Mouse (Mus musculus) hindbrain, embryonic 13.5 days (tissue): ENCODE data around the gene Krt42. TPM values are rescaled to one million over a fixed set of nuclear protein-coding genes. Genes with fewer than 3 reads are reported as not detected.
"Not testable (repeated sequence)": the region's sequence is repeated elsewhere in the genome, so short reads cannot be mapped to it uniquely, and the experiment has no call there.

Source experiments
- ATAC-seq: fragments of 200-750 bp; cut with Nextera tagmentation; 2 replicates; pipeline ENCODE4 v1.8.0; 2017; ENCODE audit warnings: moderate TSS enrichment; ENCODE audit not compliant: low FRiP score
- H3K27ac ChIP-seq: fragments of 300-500 bp; sonication (generic); 2 replicates; pipeline ENCODE4 v1.5.1; 2015; ENCODE audit warnings: inconsistent platforms, mild to moderate bottlenecking, moderate library complexity
- H3K27me3 ChIP-seq: fragments of 300-500 bp; sonication (generic); 2 replicates; pipeline ENCODE4 v1.6.1; 2015; ENCODE audit warnings: mild to moderate bottlenecking, inconsistent platforms
- H3K36me3 ChIP-seq: fragments of 300-500 bp; sonication (generic); 2 replicates; pipeline ENCODE4 v1.6.1; 2015; ENCODE audit warnings: mild to moderate bottlenecking, inconsistent platforms
- H3K4me1 ChIP-seq: fragments of 300-500 bp; sonication (generic); replicated peaks from 2 replicates; pipeline ENCODE4 v1.6.1; 2015; ENCODE audit warnings: inconsistent platforms
- H3K4me2 ChIP-seq: fragments of 300-500 bp; sonication (generic); 2 replicates; pipeline ENCODE4 v1.6.1; 2015; ENCODE audit warnings: inconsistent platforms, mild to moderate bottlenecking, moderate library complexity
- H3K4me3 ChIP-seq: fragments of 300-500 bp; sonication (generic); 2 replicates; pipeline ENCODE4 v1.5.1; 2015; ENCODE audit warnings: mild to moderate bottlenecking, inconsistent platforms
- H3K9ac ChIP-seq: fragments of 300-500 bp; sonication (generic); 2 replicates; pipeline ENCODE4 v1.6.1; 2015; ENCODE audit warnings: mild to moderate bottlenecking, inconsistent platforms
- H3K9me3 ChIP-seq: fragments of 300-500 bp; sonication (generic); 2 replicates; pipeline ENCODE4 v1.6.1; 2016; ENCODE audit warnings: inconsistent platforms
- WGBS: fragments of 180-500 bp; shearing (Covaris S2); methylation state at CpG from one replicate; pipeline ENCODE4 v1.1.7; 2015; 5-methylcytosine and 5-hydroxymethylcytosine counted together
- polyA plus RNA-seq: library from polyadenylated mRNA; unstranded; fragments of >200 nt; fragmentation: Nextera tagmentation; extraction: Ambion mirVana; gene quantifications from 2 replicates; pipeline ENCODE4 v1.2.1, GENCODE M21; 2015

The Krt42 gene
- not detected in 2 replicates for polyA plus RNA-seq

- Histone ChIP-seq H3K9ac (no peak within 1 kb of the TSS), H3K27ac (no peak within 1 kb of the TSS), H3K27me3 (no peaks in the 10 kb centered on the region), H3K4me1 (no peaks in the 10 kb centered on the region), H3K4me3 (no peak within 1 kb of the TSS), H3K9me3 (no peaks in the 10 kb centered on the region), H3K36me3 (no peaks in the 10 kb centered on the region), H3K4me2 (no peak within 1 kb of the TSS)
- WGBS, result 86% methylated on average over 7 of the region's 7 CpGs
- ATAC-seq, result no peak
These were observed at the start of gene Krt42 for GRCm38 (mm10) chr11:100269821-100270332. Gene Krt42 (minus strand): TSS chr11:100269871.

GRCm38 (mm10) chr11:100318529-100319451 is 49.1 kb upstream of the Krt42 start:
- Histone ChIP-seq H3K4me3 (peak overlapping the region; percentile 74), H3K4me2 (peak overlapping the region; percentile 54), H3K27me3 (no peaks in the 10 kb centered on the region), H3K36me3 (peaks cover 18% of the 10 kb centered on the region), H3K27ac (peak overlapping the region; percentile 81), H3K9ac (peak overlapping the region; percentile 60), H3K9me3 (no peaks in the 10 kb centered on the region), H3K4me1 (peaks cover 19% of the 10 kb centered on the region)
- 88% methylated on average over 10 of the region's 10 CpGs for WGBS
- peak; percentile 8 for ATAC-seq

GRCm38 (mm10) chr11:100317826-100318380 is 48.2 kb upstream of the Krt42 start:
- 77% methylated on average over 6 of the region's 6 CpGs for WGBS
- H3K9ac ChIP-seq, result no peak overlapping the region
- no peak overlapping the region for H3K4me3 ChIP-seq
- H3K9me3 ChIP-seq, result no peaks in the 10 kb centered on the region
- ATAC-seq, result no peak
- peaks cover 18% of the 10 kb centered on the region for H3K36me3 ChIP-seq
- H3K4me1 ChIP-seq, result peaks cover 19% of the 10 kb centered on the region
- H3K27ac ChIP-seq, result no peak overlapping the region
- H3K4me2 ChIP-seq, result no peak overlapping the region
- no peaks in the 10 kb centered on the region for H3K27me3 ChIP-seq

- Histone ChIP-seq H3K9ac (no peak overlapping the region), H3K9me3 (no peaks in the 10 kb centered on the region), H3K36me3 (no peaks in the 10 kb centered on the region), H3K4me2 (no peak overlapping the region), H3K27me3 (no peaks in the 10 kb centered on the region), H3K4me3 (no peak overlapping the region), H3K27ac (no peak overlapping the region), H3K4me1 (peaks cover 12% of the 10 kb centered on the region)
- ATAC-seq, result no peak
- 87% methylated on average over 5 of the region's 5 CpGs for WGBS
These were observed 45.8 kb upstream of the Krt42 start for GRCm38 (mm10) chr11:100315439-100315838.

GRCm38 (mm10) chr11:100313424-100313823 is 43.8 kb upstream of the Krt42 start:
- no peak overlapping the region for H3K4me2 ChIP-seq
- H3K4me1 ChIP-seq, result peaks cover 9% of the 10 kb centered on the region
- H3K27ac ChIP-seq, result no peak overlapping the region
- no peaks in the 10 kb centered on the region for H3K27me3 ChIP-seq
- H3K4me3 ChIP-seq, result no peak overlapping the region
- ATAC-seq, result no peak
- H3K9ac ChIP-seq, result no peak overlapping the region
- H3K36me3 ChIP-seq, result no peaks in the 10 kb centered on the region
- 88% methylated on average over 6 of the region's 6 CpGs for WGBS
- H3K9me3 ChIP-seq, result no peaks in the 10 kb centered on the region

GRCm38 (mm10) chr11:100312096-100312679 is 42.5 kb upstream of the Krt42 start:
- 31% methylated on average over 5 of the region's 5 CpGs for WGBS

GRCm38 (mm10) chr11:100311656-100312055 is 42.0 kb upstream of the Krt42 start:
- Histone ChIP-seq H3K9ac (no peak overlapping the region), H3K4me2 (no peak overlapping the region), H3K4me1 (peaks cover 9% of the 10 kb centered on the region), H3K27me3 (no peaks in the 10 kb centered on the region), H3K36me3 (no peaks in the 10 kb centered on the region), H3K4me3 (no peak overlapping the region), H3K27ac (no peak overlapping the region), H3K9me3 (no peaks in the 10 kb centered on the region)
- no peak for ATAC-seq
- 55% methylated on average over 1 of the region's 1 CpGs for WGBS

More at GRCm38 (mm10) chr11:100312096-100312679, 42.5 kb upstream of the Krt42 start:
- Histone ChIP-seq H3K9me3 (no peaks in the 10 kb centered on the region), H3K27me3 (no peaks in the 10 kb centered on the region), H3K4me2 (no peak overlapping the region), H3K27ac (peak overlapping the region; percentile 66), H3K4me3 (no peak overlapping the region), H3K9ac (no peak overlapping the region; the same call in 1 of the 2 replicates), H3K36me3 (no peaks in the 10 kb centered on the region), H3K4me1 (peaks cover 9% of the 10 kb centered on the region)
- ATAC-seq, result no peak

- not testable (repeated sequence) for ATAC-seq, H3K4me3 ChIP-seq, H3K4me2 ChIP-seq, H3K9me3 ChIP-seq, H3K4me1 ChIP-seq, H3K9ac ChIP-seq, H3K36me3 ChIP-seq, H3K27ac ChIP-seq, H3K27me3 ChIP-seq
- 86% methylated on average over 5 of the region's 6 CpGs for WGBS
These were observed 39.0 kb upstream of the Krt42 start for GRCm38 (mm10) chr11:100308672-100309071.

- H3K4me3 ChIP-seq, result no peak overlapping the region
- H3K9me3 ChIP-seq, result no peaks in the 10 kb centered on the region
- H3K27ac ChIP-seq, result no peak overlapping the region
- no peaks in the 10 kb centered on the region for H3K27me3 ChIP-seq
- no peaks in the 10 kb centered on the region for H3K36me3 ChIP-seq
- 91% methylated on average over 5 of the region's 5 CpGs for WGBS
- ATAC-seq, result no peak
- no peak overlapping the region for H3K9ac ChIP-seq
- H3K4me1 ChIP-seq, result peaks cover 9% of the 10 kb centered on the region
- no peak overlapping the region for H3K4me2 ChIP-seq
These were observed 38.2 kb upstream of the Krt42 start for GRCm38 (mm10) chr11:100307900-100308299.

GRCm38 (mm10) chr11:100301292-100301691 is 31.6 kb upstream of the Krt42 start:
- Histone ChIP-seq H3K9me3 (no peaks in the 10 kb centered on the region), H3K4me3 (no peak overlapping the region), H3K4me2 (no peak overlapping the region), H3K9ac (no peak overlapping the region), H3K4me1 (peaks cover 5% of the 10 kb centered on the region; the same call in 1 of the 2 replicates), H3K36me3 (no peaks in the 10 kb centered on the region), H3K27ac (no peak overlapping the region), H3K27me3 (no peaks in the 10 kb centered on the region)
- 94% methylated on average over 5 of the region's 5 CpGs for WGBS
- ATAC-seq, result no peak

- Histone ChIP-seq H3K27me3 (0 out of 2 replicates have a peak, but pooled peaks cover 7% of the 10 kb centered on the region), H3K9ac (no peak overlapping the region), H3K36me3 (no peaks in the 10 kb centered on the region), H3K4me1 (peaks cover 5% of the 10 kb centered on the region; the same call in 1 of the 2 replicates), H3K4me2 (no peak overlapping the region), H3K27ac (no peak overlapping the region), H3K4me3 (no peak overlapping the region), H3K9me3 (no peaks in the 10 kb centered on the region)
- WGBS, result 11% methylated on average over 5 of the region's 5 CpGs
- no peak for ATAC-seq
These were observed 30.6 kb upstream of the Krt42 start for GRCm38 (mm10) chr11:100300293-100300692.
